Mouse (Mus musculus): ENCODE measurements around the gene Serpina11.

The Serpina11 gene

DNA sequence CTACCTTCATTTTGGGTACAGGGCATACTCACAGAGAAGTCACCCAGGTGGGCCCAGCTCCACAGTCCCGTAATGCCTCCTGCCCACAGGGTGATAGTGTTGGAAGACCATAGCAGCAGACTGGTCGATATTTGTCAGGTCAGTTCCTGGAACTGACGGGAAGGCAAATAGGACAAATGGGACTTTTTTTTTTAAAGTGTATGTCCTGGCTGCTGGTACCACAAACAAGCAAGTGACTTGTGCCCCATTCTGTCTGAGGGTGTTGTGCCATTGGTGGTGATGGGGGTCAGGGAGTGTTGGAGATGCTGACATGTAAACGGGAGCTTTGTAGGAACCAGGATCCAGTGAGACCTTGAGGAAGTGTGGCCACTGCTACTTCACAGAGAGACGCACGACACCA lies at the start of gene Serpina11:
Gene Serpina11, minus strand, starts transcription at position 101 of the 400 bp plus-strand sequence.
- no peak for DNase-seq (ENCODE audit: low read depth)

DNA sequence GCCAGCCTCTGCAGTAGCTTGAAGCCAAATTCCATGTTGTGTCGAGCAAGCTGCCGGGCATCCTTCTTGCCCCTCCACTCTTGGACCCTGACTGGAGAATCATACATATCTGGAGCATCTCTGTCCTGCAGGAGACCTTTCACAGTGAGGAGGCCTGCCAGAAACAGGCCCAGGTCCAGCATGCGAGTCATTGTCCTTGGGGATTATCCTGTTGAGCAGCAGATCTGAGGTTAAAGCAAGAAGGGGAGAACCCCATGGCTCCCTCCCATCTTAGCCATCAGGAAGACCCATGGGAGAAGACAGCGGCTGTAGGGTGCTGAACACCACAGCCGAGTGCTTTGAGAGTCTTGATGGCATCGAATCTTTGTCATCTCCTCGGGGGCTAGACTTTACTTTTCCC lies 48.4 kb upstream of the Serpina11 start:
- no peak for DNase-seq (ENCODE audit: low read depth)

DNA sequence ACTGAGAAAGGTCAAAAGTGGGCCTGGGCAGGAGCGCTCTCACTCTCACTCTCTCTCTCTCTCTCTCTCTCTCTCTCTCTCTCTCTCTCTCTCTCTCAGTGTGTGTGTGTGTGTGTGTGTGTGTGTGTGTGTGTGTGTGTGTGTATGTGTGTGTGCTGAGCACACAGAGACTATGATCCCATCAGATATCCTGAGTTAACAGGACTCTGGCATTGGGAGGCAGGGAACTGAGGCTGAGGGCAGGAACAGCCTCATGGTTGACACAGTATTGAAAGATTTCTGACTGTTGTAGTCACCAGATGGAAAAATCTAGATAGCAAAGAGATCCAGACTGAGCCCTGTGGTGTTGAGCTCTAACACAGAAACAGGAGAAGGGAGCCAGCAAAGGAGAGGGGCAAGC lies 44.0 kb upstream of the Serpina11 start:
- DNase-seq (ENCODE audit: low read depth) = no peak

DNA sequence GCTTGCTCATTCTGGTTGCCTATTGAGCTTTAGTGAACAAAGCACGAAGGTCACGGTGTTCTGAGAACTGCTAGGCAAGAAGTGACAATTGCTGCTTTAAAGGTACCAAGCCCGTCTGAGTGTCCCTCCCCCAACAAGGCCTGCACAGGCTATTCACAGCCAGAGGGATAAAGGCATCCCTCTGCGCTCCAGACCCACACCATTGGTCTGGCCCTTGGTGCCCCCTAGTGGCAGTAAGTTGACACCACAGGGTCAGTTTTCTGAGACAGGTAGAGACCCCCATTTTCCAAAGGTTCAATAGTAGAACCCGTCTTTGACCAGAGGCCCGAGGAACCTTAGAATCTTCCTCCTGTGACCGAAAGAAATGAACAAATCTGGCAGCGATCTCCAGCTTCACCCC lies 40.2 kb upstream of the Serpina11 start:
- no peak for DNase-seq (ENCODE audit: low read depth)

DNA sequence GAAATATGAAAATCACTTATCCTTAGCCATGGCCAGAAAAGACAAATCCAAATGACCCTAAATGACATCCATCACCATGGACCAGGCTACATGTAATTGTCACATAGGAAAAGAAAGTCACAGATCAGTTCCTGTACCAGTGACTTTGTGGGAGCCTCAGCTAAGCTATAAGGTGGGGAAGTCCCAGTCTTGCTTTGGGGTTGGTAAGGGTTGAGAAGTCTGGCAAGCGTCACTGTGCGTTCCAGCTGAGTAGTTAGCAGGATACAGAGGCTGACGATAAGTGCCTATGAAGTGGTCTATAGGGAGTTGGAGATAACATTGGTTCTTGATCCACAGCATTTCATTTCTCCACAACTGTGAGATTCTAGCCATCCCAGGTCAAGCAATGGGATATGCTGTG lies 25.5 kb upstream of the Serpina11 start:
- no peak for DNase-seq (ENCODE audit: low read depth)

DNA sequence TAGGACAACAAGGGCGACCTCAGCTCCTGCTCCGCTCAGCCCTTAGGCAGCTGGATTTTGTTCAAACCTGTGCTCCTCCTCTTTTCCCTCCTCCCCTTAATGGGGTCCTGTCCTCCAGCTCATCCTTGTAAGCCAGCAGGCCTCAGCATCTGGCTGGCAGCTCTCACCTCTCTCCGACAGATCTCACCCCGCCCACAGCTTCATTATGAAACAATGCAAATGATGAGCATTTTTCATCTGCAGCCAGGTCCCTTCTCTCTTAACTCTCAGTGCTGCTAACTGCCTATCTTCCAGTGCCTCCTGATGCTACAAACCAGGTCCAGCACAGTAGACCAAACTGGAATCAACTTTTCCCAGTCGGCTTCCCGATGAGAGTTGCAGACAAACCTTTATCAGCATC lies 23.9 kb upstream of the Serpina11 start, which contains the start of gene Serpina9:
Gene Serpina9, minus strand, starts transcription at position 136 of the 400 bp plus-strand sequence.
- DNase-seq (ENCODE audit: low read depth) = no peak

DNA sequence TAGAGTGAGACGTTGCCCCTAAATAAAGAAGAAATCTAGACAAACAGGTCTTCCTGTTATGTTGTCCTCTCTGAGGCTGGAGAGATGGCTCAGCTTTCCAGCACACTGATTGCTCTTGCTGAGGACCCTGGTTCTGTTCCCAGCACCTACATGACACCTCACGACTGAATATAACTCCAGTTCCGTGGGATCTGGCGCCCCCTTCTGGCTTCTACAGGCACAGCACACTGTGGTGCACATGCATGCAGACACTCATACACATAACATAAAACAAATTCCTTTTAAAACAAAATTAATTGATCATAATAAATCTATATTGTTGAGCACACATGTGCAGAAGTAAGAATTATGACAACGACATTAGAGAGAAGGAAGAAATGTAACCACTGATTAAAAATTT lies 14.9 kb upstream of the Serpina11 start:
- DNase-seq (ENCODE audit: low read depth) = no peak

DNA sequence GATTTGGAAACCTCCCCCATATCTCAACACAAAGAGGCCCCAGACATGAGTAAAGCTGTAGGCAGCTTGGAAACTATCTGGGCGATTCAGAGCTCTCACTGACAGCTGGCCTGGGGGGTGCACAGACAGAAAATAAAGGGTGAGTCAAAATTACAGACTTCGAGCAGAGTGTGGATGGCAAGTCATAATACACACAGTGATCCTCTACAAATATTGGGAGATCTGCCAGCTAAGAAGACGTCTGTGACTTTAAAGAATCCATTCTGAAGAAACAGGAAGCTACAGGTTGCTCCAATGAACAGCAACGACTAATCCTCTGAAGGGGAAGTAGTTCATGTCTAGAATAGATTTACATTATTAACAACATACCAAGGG lies 13.5 kb upstream of the Serpina11 start:
- no peak for DNase-seq (ENCODE audit: low read depth)

DNA sequence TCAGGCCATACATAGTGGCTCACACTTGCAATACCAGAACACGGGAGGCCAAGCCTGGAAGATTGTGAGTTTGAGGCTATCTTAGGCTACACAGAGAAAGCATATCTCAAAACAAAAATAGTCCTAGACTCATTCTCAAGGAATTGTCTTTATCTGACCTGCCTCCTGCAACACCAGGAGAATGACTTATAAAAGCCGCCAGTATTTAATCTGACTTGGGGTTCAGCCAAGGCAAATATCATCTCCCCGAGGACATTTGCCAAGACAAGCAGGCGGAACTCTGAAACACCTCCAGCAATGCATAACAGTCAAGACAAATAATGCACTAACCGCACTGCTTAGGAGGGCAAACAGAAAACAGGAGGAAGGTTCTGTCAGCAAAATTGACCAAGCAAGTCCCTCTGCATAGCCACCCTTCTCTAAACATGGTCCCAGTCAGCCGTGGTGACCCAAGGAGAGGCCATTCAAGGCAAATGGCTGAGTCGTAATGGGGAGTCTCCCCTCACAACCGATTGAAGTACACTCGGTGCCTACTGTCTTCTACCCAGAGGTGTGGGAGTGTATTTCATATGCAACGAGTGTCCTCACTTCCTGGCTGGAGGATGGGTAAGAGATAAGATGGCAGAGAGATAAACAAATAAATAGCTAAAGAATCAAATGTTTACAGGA lies 12.9 kb upstream of the Serpina11 start:
- DNase-seq (ENCODE audit: low read depth) = no peak

DNA sequence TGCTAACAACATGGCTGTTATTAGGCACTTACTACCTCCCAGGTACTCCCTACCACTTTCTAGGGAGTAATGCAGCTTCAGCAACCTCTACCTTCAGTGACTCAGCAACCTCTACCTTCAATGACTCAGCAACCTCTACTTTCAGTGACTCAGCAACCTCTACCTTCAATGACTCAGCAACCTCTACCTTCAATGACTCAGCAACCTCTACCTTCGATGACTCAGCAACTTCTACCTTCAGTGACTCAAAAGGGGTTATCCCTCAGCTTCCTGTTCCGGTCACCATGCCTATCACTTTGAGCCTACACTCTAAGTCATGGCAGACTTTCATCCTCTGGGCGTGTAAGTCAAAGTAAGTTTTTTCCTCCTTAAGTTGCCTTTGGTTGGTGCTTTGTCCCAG lies 10.8 kb upstream of the Serpina11 start:
- no peak for DNase-seq (ENCODE audit: low read depth)

DNA sequence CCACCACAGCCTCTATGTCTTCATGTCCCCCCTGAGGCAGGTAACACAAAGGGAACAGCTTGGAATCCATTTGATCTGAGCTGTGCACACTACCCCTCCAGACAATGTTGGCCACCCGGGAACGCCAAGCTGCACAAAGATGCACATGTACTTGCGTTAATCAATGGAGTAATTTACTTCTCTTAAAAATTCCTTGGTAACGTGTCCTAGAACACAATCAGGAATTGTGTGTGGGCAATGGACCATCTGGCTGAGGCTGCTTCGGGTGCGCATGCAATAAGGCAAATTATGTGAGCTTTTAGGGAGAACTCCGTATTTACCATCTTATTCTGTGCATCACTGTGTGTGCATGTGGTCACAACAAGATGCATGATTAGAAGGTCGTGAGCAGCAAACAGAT lies 9.9 kb upstream of the Serpina11 start:
- DNase-seq (ENCODE audit: low read depth) = no peak

DNA sequence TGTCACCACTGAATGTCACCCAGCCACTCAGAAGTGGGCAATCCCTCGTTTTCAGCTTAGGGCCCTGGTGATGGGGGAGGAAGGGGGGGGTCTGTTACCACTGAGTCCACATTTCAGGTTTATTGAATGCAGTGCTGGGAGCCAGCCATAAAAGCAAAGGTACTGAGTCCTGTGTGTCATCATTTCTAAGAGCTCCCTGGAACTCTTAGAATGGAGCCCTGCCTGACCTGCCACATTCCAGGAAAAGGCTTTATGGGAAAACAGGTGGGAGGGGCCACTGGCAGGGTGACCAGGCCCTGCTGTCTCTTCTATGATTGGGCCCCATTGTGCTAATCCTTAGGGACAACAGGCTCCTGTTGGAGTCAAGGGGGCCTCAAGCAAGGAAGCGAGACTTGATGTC lies 6.8 kb upstream of the Serpina11 start:
- no peak for DNase-seq (ENCODE audit: low read depth)

DNA sequence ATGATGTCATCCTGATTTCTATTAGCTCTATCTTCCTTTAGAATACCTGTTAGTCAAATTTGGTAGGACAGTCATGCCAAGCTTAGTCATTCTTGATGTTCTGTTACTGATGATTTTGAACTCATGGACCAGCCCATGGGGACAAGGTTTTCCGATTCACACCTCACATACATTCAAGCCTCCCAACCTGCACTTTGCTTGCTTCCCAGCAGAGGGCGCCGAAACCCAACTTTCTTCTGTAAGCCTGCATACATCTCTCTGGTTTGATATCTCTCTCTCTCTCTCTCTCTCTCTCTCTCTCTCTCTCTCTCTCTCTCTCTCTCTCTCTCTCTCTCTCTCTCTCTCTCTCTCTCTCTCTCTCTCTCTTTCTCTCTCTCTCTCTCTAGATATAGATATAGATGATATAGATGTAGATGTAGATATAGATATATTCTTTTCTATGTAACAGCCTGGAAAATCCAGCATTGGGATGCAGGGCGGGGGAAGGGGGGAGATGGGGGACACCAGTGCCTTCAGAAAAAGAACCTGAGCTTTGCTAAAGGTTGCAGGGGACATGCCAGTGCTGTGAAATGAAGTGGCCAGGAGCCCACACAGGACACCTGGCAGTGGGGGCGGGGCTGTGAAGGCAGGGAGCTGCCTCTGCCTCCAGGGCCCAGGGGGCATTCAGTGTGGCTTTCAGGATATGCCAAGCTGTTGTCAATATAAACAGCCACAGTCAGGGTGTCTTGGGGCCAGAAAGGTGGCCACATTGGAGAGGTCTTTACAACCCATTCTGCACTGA lies 5.7 kb upstream of the Serpina11 start:
- DNase-seq (ENCODE audit: low read depth) = peak; percentile 52

DNA sequence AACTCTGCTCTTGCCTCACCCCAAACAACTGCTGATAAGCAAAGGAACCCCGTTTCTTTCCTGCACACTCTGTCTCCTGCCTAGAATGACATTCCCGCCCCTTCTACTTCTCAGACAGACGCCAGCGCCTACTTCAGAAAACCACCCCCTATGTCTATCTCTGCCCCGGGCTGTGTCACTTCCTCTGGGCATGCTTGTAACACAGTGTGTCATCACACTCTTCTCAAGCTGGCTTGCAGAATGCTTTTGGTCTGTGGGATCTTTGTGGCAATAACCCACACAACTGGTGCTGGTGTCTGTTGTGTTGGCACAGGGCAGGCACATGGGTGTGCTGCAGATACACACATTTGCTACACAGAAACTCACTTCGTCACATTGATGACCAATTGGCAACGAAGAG lies 3.2 kb upstream of the Serpina11 start:
- no peak for DNase-seq (ENCODE audit: low read depth)

DNA sequence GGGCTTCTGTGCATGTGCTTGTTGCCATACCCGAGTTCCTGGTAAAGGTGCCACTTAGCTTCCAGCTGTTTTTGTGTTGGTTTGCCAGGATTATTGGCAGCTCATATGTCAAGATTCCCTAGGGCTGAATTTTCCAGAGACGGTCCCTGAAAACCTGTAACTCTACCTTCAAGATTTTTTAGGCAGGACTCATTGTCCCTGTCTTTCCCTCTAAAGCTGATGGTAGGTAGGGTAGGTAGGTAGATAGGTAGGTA lies 316 bp downstream of the Serpina11 start:
- DNase-seq (ENCODE audit: low read depth) = no peak

DNA sequence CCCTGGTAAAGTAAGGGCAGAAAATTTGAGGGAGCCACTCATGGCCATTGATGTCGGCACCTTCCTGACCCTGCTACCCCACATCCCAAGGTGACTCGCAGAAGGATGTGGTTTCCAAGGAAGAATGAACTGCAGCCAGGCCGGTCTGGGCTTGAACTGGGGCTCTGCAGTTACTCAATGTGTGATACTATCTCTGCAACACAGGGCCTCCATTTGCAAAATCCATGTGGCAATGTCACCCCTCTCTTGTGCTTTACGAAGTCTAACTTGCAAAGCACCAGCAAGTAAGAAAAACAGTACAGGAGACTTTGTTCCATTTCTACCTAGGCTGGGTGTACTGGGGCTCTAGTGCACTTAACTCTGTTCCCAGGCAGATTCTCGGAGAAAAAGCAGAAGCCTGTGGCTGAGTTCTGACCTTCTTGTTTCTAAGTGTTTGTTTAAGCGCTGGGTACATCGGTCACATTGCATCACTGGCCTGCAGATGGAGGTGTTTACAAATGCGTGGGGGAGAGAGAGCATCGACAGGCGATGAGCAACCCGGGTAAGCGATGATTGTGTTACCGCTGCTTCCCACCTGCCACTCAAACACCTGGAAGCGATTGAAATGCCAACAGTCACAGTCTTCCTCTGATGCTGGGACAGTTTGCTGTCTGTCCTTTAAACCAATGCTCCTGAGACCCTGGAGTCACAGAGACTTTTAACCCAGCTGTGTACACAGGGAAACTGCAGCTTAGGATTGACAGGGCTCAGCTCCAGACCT lies 823 bp downstream of the Serpina11 start:
- DNase-seq (ENCODE audit: low read depth) = no peak

DNA sequence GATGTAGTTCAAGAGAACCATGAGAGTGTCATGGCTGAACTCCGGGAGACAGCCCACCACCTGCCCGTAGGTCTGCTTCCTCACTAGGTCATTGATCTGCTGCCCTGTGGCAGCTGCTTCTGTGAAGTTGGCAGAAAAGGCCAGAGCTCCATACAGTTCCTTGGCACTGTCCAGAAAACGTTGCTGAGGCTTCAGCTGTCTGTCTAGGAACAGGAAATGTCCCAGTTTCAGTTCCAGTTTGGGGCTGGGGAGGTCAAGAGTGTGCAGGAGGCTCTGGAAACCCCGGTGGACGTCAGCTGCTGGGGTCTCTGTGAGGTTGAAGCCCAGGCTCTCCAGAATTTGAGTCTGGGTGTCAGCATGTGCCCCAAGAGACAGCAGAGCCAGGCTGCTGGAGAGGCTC lies 3.9 kb downstream of the Serpina11 start:
- no peak for DNase-seq (ENCODE audit: low read depth)

DNA sequence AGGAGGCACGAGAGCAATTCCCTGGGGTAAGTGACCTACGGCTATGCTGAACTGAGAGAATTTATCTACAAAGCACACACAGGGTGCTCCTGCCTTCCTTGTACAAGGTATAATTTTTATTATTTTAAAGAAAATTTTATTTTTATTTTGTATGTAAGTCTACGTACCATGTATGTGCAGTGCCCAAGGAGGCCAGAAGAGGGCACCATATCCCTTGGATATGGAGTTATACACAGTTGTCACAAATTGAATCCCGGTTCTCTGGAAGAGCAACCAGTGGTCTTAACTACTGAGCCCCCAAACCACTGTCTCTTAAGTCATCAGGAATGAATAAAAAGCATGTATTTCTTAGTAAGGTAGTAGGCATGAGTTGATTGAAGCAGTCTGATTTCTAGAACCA lies 4.8 kb downstream of the Serpina11 start:
- DNase-seq (ENCODE audit: low read depth) = peak; percentile 4

DNA sequence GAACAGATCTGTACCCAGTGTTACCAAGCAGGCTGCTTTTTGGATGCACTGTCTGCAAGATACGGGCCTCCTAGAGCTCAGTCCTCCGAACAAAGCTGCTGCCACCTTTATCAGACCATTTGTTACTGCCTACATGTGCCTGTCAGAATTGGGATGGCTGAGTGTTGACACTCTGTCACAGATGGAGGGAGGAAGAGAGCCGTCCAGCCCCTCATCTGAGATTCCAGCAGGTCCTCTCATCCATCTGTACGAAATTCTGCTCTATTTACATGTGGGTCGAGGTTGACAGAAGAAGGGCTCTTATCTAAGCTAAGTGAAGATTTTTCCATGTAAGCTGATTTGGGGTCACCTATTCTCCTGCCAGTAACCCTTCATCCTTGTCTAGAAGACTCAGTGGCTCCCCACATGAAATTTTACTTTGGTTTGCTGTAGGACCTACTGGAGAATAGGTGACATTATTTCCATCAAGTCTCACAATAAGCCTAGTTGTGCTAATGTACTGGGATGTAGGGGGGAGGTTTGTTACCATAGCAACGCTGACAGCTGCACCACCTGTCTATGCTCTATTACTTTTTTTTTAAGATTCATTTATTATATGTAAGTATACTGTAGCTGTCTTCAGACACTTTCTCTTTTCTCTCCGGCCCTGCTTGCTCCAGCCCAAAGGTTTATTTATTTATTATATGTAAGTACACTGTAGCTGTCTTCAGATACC lies 8.0 kb downstream of the Serpina11 start:
- DNase-seq (ENCODE audit: low read depth) = no peak

DNA sequence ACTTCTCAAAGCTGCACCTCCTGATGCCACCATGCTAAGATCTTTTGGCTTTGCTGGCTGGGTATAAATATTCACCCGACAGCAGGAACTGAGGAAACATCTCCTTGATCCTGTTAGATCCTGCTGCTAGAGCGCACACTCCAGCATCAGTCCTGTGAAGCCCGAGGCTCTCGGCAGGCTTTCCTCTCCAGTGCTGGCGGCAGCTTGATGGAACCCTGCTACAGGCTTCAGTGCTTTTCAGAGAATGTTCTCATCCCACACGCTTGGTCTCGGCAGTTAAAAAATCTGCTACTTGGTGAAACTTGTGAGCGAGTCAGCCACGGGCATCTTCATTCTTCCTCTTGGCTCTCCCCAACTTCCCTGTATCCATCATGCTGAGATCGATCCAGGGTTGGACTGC lies 11.5 kb downstream of the Serpina11 start:
- no peak for DNase-seq (ENCODE audit: low read depth)

DNA sequence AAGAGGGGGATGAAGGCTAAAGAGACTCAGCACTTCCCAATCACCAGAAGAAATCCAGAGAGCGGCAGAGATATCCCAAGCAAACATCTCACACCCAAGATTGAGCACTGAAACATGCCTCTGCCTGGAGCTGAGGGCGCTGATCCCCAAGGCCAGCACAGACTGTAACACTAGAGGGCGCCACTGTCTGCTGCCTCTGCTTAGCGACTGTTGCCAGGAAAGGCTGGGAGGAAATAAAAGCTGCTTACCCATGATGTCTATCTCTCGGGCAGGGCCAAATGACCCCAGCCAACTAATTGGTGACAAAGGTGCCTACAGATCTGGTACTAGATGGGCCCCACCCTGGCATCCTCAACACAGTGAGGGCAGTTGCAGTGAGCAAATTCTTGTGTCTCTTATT lies 11.9 kb downstream of the Serpina11 start:
- no peak for DNase-seq (ENCODE audit: low read depth)

DNA sequence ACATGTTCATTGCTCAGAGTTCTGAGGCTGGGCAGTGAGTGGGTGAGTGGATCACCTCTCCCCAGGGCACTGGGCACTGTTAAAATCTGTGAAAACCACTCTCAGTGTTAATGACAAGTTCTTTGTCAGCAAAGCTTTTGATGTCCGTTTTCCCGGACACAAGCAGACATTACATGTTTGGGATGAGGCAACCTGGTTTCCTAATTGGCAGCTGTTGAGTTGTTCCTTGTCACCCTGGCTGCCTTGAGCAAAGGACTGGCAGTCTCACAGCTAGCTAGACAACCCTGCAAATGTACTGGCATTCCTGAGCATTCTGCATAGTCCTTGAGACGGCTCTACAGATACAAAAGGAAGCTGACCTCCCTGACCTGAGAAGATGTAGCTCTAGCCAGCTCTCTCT lies 12.7 kb downstream of the Serpina11 start:
- DNase-seq (ENCODE audit: low read depth) = no peak

DNA sequence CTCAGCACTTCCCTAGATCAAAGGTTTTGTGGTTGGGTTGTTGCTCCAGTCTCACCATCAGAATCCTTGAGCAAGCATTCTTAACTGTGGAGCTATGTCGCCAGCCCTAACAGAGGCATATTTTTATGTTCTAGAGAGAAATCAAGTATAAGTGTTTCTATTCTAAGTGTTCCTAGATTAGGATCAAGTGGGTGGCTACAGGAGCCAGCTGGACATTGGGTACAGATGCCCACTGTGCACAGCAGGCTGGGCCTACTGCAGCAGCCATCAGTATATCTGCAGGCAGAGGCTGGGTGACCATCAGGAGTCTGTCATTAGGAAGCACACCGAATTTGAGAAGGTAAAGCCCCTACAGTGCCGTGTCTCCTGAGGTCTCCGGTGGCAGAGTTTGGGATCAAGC lies 18.7 kb downstream of the Serpina11 start:
- no peak for DNase-seq (ENCODE audit: low read depth)
